Mouse (Mus musculus) hindbrain, postnatal 0 days (tissue): ENCODE data around the gene Ube2v1. TPM values are rescaled to one million over a fixed set of nuclear protein-coding genes. Genes with fewer than 3 reads are reported as not detected.

Source experiments
- ATAC-seq: fragments of 200-750 bp; cut with Nextera tagmentation; 2 replicates; pipeline ENCODE4 v1.8.0; 2017; ENCODE audit warnings: mild to moderate bottlenecking, moderate TSS enrichment, moderate library complexity
- DNase-seq: peaks from one replicate; pipeline ENCODE4 v3.0.0-alpha.2; 2015; ENCODE audit warnings: low spot score
- H3K27ac ChIP-seq: fragments of 300-500 bp; sonication (generic); 2 replicates; pipeline ENCODE4 v1.5.1; 2014; ENCODE audit warnings: mild to moderate bottlenecking
- H3K27me3 ChIP-seq: fragments of 300-500 bp; sonication (generic); 2 replicates; pipeline ENCODE4 v1.6.1; 2014; ENCODE audit warnings: low read length, mixed read lengths; ENCODE audit not compliant: insufficient read depth
- H3K36me3 ChIP-seq: fragments of 300-500 bp; sonication (generic); 2 replicates; pipeline ENCODE4 v1.6.1; 2014; ENCODE audit warnings: low read length, mixed read lengths; ENCODE audit not compliant: insufficient read depth
- H3K4me1 ChIP-seq: fragments of 300-500 bp; sonication (generic); 2 replicates; pipeline ENCODE4 v1.6.1; 2014; ENCODE audit warnings: antibody characterized with exemption, low read length, mixed read lengths; ENCODE audit not compliant: insufficient read depth
- H3K4me2 ChIP-seq: fragments of 300-500 bp; sonication (generic); 2 replicates; pipeline ENCODE4 v1.6.1; 2014; ENCODE audit warnings: low read depth, mild to moderate bottlenecking, low read length, moderate library complexity, mixed read lengths
- H3K4me3 ChIP-seq: fragments of 300-500 bp; sonication (generic); 2 replicates; pipeline ENCODE4 v1.5.1; 2014; ENCODE audit warnings: low read length
- H3K9ac ChIP-seq: fragments of 300-500 bp; sonication (generic); replicated peaks from 2 replicates; pipeline ENCODE4 v1.6.1; 2014; ENCODE audit warnings: mild to moderate bottlenecking, low read length, moderate library complexity, mixed read lengths
- H3K9me3 ChIP-seq: fragments of 300-500 bp; sonication (generic); 2 replicates; pipeline ENCODE4 v1.6.1; 2016; ENCODE audit warnings: low read length, mixed read lengths
- CTCF ChIP-seq: IDR thresholded peaks from 2 replicates; pipeline ENCODE4 v1.5.1; 2016; ENCODE audit warnings: antibody characterized with exemption, control low read depth, low read depth
- WGBS: fragments of 180-500 bp; shearing (Covaris S2); extraction: QIAGEN DNeasy Blood & Tissue Kit; methylation state at CpG from one replicate; pipeline ENCODE4 v1.1.7; 2014; 5-methylcytosine and 5-hydroxymethylcytosine counted together
- polyA plus RNA-seq: library from polyadenylated mRNA; unstranded; fragments of >200 nt; fragmentation: Nextera tagmentation; extraction: Ambion mirVana; gene quantifications from 2 replicates; pipeline ENCODE4 v1.2.1, GENCODE M21; 2015
- total RNA-seq: library from RNA; depleted of rRNA; stranded (reverse); fragments of >200 nt; gene quantifications from 2 replicates; pipeline ENCODE4 v1.2.3, GENCODE M21; 2014

Gene Ube2v1
- total and polyA plus RNA-seq, 2 experiments from 2014 or later: 247 to 384 TPM

DNA sequence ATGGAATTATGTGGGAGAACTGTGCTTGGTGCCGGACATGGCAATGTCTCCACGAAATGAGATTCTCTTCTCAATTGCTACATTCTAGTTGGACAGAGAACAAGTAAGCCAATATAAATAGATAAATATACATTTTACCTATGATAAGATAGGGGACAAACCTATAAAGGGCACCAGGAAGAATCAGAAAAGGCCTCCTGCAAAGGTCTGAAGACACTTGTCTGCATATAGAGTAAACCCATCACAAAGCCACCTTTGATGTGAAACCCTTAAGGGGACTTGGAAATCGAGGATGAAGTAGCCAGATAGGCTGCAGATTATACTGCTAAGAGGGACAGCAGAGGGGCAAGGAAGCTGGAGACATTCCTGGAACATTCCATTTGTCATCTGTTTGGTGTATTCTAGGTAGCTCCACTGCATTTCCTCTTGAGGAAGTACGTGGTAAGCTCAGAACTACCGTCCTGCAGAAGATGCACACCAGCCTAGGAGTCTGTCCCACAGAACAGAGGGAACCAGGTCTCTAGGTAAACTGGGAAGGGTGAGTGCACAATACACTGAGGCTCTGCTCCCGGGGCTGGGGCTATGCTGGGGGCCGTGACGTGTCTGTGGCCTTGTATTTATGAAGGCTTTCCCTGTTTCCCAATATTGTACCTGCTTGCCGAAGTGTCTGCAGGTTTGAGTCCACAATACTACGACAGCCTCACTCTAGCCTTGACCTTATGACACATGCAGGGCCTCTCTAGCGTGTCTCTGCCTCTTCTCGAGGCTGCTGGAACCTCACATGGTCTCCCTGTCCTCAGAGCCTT lies 1.0 kb upstream of the Ube2v1 start:
- Histone ChIP-seq H3K27me3 (no peaks in the 10 kb centered on the region), H3K27ac (peak overlapping the region; percentile 90), H3K4me3 (no peak overlapping the region), H3K4me2 (peak overlapping the region; percentile 90), H3K4me1 (peaks cover 21% of the 10 kb centered on the region), H3K9ac (peak overlapping the region; percentile 90; the same call in 1 of the 2 replicates), H3K9me3 (no peaks in the 10 kb centered on the region), H3K36me3 (no peaks in the 10 kb centered on the region; the same call in 1 of the 2 replicates)
- ATAC-seq: no peak
- DNase-seq: no peak
- no peak for TF ChIP-seq CTCF
- 80% methylated on average over 12 of the region's 12 CpGs for WGBS

DNA sequence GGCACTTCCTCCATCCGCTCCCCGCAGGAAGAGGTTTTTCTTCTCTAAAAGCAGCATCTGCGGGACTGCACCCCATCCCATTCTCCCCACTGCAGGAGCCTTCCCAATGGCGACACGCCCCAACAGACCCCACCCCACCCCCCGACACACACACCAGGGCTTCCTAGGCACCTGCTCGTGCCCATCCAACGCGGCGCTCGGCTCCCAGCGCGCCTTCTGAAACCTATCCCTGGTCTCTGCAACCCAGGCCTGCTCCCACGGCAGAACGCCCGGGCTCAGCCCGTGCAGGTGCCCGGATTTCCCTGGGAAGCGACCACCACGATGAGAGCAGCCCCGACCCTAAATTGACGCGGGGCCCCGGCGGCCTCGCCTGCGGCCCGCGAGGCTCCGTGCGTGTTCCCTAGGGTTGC lies 709 bp downstream of the Ube2v1 start:
- Histone ChIP-seq H3K4me3 (peak overlapping the region; percentile 84), H3K9ac (peak overlapping the region; percentile 90), H3K4me1 (peaks cover 21% of the 10 kb centered on the region), H3K27ac (peak overlapping the region; percentile 90), H3K36me3 (no peaks in the 10 kb centered on the region; the same call in 1 of the 2 replicates), H3K9me3 (no peaks in the 10 kb centered on the region), H3K27me3 (no peaks in the 10 kb centered on the region), H3K4me2 (peak overlapping the region; percentile 90)
- ATAC-seq: peak; percentile 16; the same call in 1 of the 2 replicates
- no peak for TF ChIP-seq CTCF
- under 1% methylated on average over 31 of the region's 31 CpGs for WGBS
- DNase-seq: no peak

DNA sequence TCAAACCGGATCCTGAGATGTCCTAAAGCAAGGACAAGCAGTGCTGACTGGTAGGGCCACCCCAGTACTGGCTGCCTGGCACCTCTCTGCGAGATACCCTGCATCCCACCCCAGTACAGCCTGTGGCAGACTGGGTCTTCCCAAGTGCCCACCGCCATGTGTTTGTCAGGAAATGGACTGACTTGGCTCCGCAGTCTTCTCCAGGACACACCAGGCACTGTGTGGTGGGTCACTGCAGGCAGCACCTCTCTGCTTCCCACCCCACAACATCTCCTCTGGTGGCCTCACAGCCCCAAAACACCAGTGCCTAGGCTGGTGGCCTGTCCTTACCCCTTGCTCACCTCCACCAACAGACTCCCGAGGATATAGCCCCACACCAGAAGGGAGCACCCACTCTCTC lies 1.5 kb downstream of the Ube2v1 start:
- DNase-seq: no peak
- ATAC-seq: no peak
- Histone ChIP-seq H3K4me2 (peak overlapping the region; percentile 90), H3K4me3 (peak overlapping the region; percentile 84), H3K27me3 (no peaks in the 10 kb centered on the region), H3K9me3 (no peaks in the 10 kb centered on the region), H3K36me3 (no peaks in the 10 kb centered on the region; the same call in 1 of the 2 replicates), H3K9ac (peak overlapping the region; percentile 90), H3K27ac (peak overlapping the region; percentile 90; the same call in 1 of the 2 replicates), H3K4me1 (peaks cover 21% of the 10 kb centered on the region)
- 77% methylated on average over 5 of the region's 5 CpGs for WGBS
- no peak for TF ChIP-seq CTCF

DNA sequence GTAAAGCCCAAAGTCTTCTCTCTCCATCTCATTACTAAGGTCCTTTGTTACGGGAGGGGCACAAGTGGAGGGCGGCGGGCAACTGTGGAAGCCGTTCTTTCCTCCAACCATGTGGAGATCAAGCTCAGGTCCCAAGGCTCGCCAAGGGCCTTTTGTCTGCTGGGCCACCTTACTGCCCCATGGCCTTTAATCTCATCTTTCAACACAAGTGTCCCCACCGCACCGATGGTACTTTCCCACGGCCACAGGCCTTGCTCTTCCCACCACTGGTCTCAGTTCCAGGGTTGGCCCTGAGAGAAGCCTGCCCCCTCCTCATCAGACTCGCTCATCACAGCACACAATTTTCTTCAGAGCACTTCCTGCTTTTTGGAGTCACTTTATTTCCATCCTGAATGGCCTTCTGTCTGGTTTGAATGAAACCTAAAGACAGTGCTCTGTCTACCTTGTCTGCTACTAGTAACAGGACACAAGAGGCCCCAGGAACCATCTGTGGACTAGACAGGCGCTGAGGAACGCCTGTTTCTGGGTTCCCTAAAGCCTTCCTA lies 2.2 kb downstream of the Ube2v1 start:
- 76% methylated on average over 11 of the region's 11 CpGs for WGBS
- peaks cover 21% of the 10 kb centered on the region for H3K4me1 ChIP-seq
- no peaks in the 10 kb centered on the region for H3K27me3 ChIP-seq
- no peaks in the 10 kb centered on the region for H3K9me3 ChIP-seq
- DNase-seq: no peak
- H3K27ac ChIP-seq: no peak overlapping the region
- peak overlapping the region; percentile 90; the same call in 1 of the 2 replicates for H3K4me2 ChIP-seq
- peak overlapping the region; percentile 84; the same call in 1 of the 2 replicates for H3K4me3 ChIP-seq
- no peak overlapping the region for H3K9ac ChIP-seq
- no peak for TF ChIP-seq CTCF
- no peak for ATAC-seq
- no peaks in the 10 kb centered on the region; the same call in 1 of the 2 replicates for H3K36me3 ChIP-seq

DNA sequence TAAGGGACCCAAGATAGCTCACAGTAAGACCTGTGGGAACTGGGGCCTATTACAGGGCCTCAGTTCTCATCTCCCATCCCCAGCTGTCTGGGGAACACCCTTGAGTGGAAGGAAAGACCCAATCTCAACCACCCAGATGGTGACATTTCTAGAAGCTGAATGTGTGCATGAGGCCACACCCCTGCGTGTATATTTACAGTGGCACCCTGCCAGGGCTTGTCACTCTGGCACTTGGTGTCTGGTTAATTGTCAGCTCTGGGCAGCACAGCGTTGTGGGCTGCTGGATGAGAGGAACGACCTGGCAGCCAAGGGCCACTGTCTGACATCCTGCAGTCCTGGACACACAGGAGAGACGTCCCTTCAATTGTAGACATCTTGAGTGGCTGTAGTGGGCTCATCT lies 3.0 kb downstream of the Ube2v1 start:
- no peak overlapping the region for H3K27ac ChIP-seq
- H3K4me1 ChIP-seq: peaks cover 20% of the 10 kb centered on the region
- TF ChIP-seq CTCF: no peak
- H3K4me3 ChIP-seq: no peak overlapping the region
- no peak for ATAC-seq
- H3K9ac ChIP-seq: no peak overlapping the region
- DNase-seq: no peak
- H3K36me3 ChIP-seq: no peaks in the 10 kb centered on the region; the same call in 1 of the 2 replicates
- no peak overlapping the region for H3K4me2 ChIP-seq
- no peaks in the 10 kb centered on the region for H3K9me3 ChIP-seq
- H3K27me3 ChIP-seq: no peaks in the 10 kb centered on the region
- 52% methylated on average over 4 of the region's 4 CpGs for WGBS

DNA sequence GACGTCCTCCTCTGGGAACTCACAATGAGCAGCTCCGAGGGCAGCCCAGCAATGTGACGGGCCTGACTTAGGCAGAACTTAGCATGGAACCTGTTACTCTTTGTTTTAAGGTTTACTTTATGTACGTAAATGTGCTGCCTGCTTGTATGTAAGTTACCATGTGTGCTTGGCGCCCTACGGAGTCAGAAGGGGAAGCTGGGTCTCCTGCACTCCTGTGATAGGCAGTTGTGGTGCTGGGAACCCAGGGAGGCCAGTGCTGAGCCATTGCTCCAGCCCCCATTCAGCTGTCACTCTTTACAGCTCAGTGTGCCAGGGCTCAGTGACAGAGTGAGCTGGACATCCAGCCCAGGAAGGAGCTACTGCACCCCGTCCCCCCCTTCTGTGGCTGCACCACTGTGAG lies 4.9 kb downstream of the Ube2v1 start:
- ATAC-seq: no peak
- peaks cover 17% of the 10 kb centered on the region for H3K4me1 ChIP-seq
- no peak for TF ChIP-seq CTCF
- H3K27ac ChIP-seq: no peak overlapping the region
- 71% methylated on average over 7 of the region's 7 CpGs for WGBS
- no peaks in the 10 kb centered on the region for H3K27me3 ChIP-seq
- no peaks in the 10 kb centered on the region; the same call in 1 of the 2 replicates for H3K36me3 ChIP-seq
- no peaks in the 10 kb centered on the region for H3K9me3 ChIP-seq
- no peak overlapping the region for H3K4me3 ChIP-seq
- no peak overlapping the region for H3K9ac ChIP-seq
- DNase-seq: no peak
- no peak overlapping the region for H3K4me2 ChIP-seq
